Mouse (Mus musculus) gastrocnemius, postnatal 36 days (tissue): ENCODE data around the gene Slc8a3. TPM values are rescaled to one million over a fixed set of nuclear protein-coding genes. Genes with fewer than 3 reads are reported as not detected.

ENCODE experiments used
- DNase-seq, 2 experiments: peaks; one replicate each; pipeline ENCODE4 v3.0.0; 2022
- intact Hi-C: fragments of 180-260 bp; cut with DNase I; formaldehyde crosslinking; loops from one replicate; pipeline ENCODE4 v1.15.1; 2025
- total RNA-seq, 2 experiments: library from RNA; stranded (reverse); gene quantifications; 2 replicates each; pipeline ENCODE4 v1.2.3; 2021

Slc8a3 gene
- total RNA-seq, 2 experiments from 2014 or later = 21.7 to 30.7 TPM

DNA sequence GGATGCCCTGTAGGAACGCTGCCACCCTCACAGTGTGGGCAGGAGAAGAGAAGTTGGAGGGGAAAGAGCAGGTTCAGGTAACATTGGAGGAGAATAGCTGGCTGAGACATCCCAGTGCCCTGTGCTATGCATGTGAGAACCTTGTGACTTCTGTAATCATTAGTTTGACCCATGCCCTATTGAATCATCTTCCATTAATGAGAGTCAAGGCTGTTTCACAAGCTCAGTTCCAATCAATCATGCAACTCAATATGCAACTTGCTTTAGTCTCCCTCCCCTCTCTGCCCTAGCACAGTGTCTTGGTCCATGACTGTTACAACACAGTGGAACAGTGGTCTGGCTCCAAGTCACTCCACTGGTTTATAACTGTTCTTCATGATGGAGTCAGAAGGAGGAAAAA is 143.3 kb downstream of the Slc8a3 start:
- no peak for DNase-seq
- intact Hi-C loops = no loop called here

DNA sequence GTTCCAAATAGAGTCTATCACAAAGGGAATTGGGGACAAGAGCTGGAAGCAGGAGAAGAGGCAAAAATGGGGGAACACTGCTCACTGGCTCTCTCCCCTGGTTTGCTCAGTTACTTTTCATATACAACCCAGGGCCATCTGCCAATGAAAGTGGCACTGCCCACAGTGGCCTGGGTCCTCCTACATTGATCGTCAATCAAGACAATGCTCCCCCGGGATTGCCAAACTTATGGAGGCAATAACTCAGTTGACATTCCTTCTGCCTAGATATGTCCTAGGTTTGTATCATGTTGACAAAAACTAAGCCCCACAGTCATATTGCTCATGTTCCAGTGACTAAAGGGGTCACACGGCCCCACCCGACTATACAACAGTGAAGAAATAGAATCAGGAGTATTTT is 144.0 kb downstream of the Slc8a3 start:
- DNase-seq = no peak
- intact Hi-C loops = no loop called here

DNA sequence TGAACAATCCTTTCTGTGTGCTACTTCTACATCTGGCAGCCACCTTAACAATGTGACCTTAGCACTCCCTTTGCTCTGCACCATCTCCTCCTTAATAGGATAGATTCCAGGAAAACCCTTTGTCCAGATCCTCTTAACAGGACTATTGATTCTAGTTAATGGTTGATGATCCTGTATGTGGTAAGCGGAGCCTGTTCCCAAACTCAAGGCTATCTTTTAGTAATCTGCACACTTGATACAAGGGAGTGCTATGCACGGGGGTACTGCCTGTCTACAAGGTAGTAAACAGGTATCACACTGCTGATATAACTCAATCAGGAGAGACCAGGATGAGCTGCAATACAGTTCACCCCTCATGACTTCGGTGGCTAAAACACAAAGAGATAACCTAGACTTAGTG is 144.6 kb downstream of the Slc8a3 start:
- intact Hi-C loops = no loop called here
- no peak for DNase-seq

DNA sequence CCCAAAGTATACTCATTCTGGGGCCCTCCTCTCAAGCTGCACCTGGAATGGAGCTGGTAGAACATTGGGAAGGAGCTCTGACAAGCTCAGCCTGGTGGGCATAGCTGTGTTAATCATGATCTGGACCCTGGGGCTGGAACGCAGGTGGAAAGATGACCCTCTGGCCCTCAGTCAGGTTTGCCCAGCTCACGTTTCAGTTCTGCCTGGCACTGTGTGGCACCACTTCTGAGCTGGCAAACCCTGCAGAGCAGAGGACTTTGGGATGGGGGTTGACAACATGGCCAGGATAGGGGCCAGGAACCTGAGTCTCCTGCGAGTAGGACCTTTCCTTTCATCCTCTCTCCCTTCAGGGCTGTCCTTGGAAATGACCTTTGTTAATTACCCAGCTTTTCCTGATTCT is 146.3 kb downstream of the Slc8a3 start:
- DNase-seq = no peak
- intact Hi-C loops = no loop called here

DNA sequence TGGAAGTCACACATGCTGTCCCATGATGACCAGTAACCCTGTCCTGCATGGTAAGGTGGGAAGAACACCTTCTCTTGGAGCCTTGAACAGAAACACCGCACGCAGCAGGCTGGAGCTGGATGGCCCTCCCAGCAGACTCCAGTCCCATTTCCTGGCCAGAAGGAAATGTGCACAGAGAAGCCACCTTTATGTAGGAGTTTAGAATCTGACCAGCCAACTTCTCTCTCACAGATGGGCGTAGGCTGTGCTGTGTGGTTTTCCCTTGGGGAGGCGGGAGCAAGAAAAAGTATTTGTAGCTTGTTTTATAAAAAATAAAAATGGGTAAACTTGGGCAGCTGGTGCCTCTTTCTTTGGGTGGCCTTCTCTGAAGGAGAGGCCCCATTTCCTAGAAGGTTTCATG is 146.9 kb downstream of the Slc8a3 start:
- DNase-seq = no peak
- intact Hi-C loops = no loop called here

DNA sequence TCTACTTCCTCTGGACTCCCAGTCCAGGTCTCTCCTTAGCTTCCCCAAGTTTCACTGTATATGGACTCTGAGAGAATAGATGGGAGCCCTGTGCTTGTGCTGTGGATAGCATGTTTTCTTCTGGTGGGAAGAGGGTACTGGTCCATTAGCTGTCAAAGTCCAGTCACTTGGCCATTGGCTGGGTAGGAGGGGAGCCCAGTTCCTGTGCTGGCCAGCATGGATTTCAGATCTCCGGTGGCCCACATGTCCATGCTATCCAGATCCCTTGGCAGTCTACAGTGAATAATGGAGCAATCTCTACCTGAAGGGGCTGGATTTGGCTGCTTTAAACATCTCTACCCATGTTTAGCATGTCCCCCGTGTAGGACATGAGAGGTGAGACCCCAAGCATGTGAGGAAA is 148.0 kb downstream of the Slc8a3 start:
- DNase-seq = no peak
- intact Hi-C loops = no loop called here

DNA sequence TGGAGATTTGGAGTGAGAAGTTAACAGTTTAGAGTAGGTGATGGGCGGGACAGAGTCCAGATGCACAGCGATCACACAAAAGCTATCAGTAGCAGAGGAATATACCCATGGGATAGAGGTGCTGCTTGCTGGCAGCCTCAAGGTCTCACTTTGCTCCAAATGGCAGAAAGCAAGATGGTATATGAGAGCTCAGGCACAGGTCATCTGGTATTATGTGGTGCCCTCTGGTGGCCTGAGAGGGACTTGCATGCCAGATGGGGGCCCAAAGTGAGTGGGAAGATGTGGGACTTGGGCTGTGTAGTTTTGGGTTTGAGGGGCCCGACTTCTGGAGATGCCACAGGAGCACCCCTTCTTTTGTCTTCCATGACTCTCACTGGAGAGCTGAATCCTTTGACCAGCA is 150.9 kb downstream of the Slc8a3 start:
- peak; percentile 26 to 43 for DNase-seq
- intact Hi-C loops = no loop called here

DNA sequence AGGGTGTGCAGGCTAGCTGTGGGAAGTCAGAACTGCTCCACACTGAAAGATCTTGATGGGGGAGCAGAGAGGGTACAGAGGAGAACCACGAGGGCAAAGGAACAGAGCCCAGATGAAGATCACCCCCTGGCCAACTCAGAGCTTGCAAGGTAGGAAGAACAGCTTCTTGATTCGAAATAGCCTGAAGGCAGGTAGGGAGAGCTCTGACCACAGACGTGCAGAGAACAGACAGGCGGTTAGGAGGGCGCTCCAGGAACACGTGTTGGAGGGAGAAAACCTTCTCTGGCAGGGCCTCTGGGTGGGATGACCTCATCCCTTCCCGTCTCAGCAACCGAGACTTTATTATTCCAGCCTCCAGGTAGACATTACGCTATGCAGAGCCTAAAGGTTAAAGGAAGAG is 157.7 kb downstream of the Slc8a3 start:
- intact Hi-C loops = no loop called here
- DNase-seq = no peak

DNA sequence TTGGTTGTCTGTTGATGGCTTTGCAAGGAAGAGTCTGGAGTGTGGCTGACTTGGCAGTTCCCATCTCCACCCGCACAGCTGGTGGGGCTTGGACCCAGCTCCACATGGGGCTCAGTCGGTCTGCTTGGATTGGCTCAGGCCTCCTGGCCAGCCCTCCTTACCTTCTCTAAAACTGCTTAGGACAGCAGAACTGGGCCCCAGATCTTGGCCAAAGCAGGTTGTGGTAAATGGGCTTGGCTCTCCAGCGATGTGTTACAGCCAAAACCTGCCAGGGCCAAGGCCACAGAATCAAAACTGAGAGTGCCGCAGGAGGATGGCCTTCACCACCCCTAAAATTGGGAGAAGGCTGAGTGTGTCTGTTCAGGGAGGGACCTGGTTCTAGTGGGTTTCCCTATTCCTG is 159.1 kb downstream of the Slc8a3 start:
- intact Hi-C loops = no loop called here
- no peak for DNase-seq

DNA sequence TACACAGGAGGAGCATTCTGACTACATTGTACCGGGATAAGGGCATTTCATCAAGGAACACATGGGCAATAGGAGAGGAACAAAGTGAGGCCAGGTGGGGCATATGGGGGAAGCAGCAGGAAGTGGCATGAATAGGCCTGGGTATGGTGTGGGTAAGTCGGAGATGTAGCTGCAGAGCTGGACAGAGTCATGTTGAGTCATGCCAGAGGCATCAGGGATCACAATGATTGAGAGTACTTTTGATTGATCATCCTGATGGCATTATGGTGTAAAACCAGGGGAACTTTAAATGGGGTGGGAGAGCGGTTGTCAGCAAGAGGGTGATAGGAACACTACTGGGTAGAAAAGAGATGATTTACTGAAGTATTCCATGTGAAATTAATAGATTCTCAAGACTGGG is 160.0 kb downstream of the Slc8a3 start:
- intact Hi-C loops = no loop called here
- no peak for DNase-seq

DNA sequence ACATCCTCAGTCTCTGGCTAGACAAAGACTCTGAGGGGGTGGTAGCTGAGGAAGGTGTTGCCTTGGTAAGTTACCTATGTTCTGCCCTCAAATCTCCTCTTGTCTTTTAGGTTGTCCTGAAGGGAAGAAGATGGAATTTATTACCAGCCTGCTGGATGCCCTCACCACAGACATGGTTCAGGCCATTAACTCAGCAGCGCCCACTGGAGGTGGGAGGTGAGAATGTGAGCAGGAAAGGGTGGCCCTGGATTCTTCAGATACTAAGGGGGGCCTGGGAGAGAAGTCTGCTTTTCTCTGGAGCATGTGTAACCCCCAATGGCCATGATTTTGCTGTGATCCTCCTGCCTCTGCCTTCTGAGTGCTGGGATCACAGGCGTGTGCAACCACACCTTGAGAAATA is 162.9 kb downstream of the Slc8a3 start:
- intact Hi-C loops = no loop called here

DNA sequence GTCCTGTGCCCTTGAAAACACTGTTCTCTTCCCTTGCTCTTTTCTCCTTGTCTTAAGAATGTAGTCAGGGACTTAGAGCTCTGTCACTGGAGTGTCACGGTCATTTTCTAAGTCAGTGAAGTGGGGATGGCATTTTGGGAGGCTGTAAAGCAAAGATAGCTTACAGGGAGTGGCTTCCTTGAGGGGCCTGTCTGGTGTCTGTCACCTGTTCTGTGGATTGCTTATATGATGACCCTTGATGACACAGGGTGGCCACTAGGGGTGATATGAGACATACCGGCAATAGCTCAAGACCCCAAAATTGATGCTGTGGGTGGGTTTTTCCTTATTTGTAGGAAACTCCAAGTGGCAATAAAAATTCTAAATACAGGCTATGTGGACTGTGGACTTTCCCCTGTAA is 164.5 kb downstream of the Slc8a3 start:
- intact Hi-C loops = no loop called here
- no peak for DNase-seq

More for the DNA sequence above, 162.9 kb downstream of the Slc8a3 start:
- DNase-seq = no peak

DNA sequence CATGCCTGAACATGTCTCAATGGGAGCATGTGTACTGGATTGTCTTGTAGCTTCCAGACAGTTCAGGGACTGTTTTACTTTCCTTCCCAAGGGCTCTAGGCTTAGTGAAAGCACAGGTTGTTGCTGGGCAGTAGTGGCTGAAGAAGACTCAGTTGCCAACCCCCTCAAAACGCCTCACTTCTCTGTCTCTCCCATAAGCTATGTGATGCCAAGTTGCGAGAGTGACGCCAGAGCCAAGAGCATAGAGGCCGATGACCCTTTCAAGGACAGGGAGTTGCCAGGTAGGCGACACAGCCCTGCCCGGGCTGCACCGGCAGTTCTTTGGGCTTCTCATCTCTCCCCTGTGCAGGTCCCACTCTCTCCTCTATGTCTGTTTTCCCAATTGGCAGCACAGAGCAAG is 164.9 kb downstream of the Slc8a3 start:
- no peak for DNase-seq
- intact Hi-C loops = no loop called here

DNA sequence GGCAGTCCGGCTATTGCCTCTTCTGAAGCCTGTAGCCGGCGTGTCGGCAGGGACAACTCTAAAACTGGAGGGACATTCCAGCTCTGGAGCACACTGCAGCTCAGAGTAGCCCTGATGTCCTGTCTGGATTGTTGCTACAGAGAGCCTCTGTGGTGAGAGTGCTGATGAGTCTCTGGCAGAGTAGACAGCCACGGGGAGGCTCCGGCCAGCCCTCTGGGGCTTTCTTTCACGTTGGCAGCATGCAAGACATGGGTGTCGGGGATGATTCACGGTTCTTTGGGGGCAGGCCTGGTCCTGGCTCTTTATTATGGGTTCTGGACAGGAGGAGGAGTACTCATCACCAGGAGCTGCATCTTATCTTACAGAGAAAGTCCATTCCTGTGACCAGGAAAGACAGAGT is 165.8 kb downstream of the Slc8a3 start:
- DNase-seq = no peak
- intact Hi-C loops = no loop called here

DNA sequence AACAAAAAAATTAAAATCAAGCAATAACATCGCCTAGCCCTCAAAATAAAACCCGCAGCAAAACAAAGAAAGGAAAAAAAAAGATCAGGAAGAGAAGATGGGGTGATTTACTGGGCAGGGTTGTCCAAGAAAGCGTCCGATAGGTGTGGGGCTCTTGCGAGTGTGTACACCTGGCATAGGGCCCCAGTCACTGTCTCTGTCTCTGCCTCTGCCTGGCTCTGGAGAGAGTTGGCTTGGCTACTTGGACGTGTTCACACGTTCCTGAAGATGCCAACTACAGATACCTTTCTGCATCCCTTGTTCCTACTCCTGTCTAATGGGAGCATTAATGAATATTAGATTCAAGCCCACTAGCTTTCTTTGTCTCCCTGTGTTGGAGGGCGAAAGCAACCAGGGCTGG is 166.4 kb downstream of the Slc8a3 start:
- intact Hi-C loops = no loop called here
- DNase-seq = no peak

DNA sequence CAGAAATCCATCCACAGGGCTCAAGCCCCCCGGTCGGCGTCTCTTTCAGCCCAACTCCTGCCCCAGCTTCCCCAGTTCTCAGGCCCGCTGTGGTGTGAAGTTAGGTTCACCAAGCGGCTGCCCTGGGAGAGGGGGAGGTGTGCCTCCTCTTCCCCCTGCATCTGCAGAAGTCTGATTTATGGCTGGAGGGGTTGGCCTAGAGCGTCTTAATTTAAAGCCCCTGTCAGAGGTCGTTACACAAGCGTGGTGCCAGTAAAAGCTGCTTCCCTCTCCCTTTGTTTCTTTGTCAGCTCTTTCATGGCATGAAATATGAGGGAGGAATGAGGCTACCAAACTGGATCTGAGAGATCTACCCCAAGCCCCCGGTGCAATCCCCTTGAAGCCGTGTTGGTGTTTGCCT is 166.9 kb downstream of the Slc8a3 start:
- intact Hi-C loops = no loop called here
- DNase-seq = no peak

DNA sequence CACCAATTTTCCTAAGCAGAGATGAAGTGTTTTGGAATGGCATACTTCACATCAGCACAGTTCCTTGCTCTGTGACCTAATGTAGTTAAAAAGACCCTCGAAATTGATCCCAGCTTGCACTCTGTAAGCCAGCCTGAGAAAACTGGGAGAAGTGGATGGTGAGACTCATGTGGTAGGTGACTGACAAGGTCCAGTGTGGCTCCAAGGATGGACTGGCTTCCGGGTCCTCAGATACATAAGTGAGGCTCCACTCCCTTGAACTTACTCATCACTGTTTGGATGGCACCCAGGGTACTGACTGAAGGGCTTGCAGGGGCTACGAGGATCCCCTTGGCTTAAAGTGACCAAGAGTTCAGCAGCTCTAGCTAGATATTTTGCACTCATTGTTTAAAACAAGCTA is 169.4 kb downstream of the Slc8a3 start:
- intact Hi-C loops = no loop called here
- no peak for DNase-seq

DNA sequence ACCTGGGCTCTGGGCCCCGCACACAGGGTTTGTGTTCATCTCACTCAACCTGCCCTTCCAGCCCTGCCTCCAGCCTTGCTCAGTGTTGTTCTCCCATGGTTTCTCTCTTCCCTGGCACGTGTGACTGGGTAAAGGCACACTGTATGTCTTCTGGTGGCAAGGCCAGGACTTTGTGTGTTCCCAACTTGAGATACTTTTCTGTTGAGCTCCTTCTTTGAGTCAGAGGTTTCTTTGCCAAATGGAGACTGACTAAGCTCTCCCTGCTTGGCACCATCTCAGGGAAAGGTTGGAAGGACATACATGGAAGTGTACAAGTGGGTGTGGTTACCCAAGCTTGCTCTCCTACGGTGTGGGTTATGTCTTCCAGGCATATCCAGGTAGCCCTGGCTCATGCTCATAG is 169.8 kb downstream of the Slc8a3 start:
- intact Hi-C loops = no loop called here
- DNase-seq = no peak

DNA sequence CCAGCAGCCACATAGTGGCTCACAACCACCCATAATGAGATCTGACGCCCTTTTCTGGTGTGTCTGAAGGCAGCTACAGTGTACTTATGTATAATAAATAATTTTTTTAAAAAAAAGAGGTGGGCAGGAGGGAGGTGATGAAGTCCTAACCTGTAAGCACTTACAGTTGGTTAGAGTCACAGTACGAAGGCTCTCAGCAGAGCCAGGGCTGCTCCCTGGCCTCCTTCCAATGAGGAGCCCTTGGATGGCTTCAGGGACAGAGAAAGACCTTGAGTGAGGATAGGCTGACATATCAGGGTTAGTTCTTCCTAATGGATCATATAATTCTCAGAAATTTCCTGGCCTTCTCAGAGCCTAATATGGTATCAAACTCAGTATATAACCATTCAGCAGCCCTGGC is 171.7 kb downstream of the Slc8a3 start:
- DNase-seq = no peak
- intact Hi-C loops = no loop called here

DNA sequence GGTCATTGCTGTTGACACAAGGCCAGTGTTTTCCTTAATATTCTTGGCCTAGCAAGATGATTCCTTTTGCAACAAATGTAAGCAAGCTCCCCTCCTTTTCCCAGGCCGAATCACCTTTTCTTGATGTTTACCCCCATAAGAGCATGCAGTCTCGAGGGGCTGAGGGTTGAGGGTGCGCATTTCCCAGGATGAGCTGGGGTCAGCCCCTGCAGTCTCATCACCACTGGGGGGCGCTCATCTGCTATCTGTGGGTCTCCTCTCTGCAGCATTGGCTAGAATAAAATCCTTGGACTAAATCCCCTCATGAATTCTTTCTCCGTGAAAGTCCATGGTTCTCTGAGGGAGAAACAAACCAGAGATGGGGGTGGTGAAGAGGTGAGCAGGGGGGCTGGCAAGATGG is 172.1 kb downstream of the Slc8a3 start:
- intact Hi-C loops = no loop called here
- no peak for DNase-seq

DNA sequence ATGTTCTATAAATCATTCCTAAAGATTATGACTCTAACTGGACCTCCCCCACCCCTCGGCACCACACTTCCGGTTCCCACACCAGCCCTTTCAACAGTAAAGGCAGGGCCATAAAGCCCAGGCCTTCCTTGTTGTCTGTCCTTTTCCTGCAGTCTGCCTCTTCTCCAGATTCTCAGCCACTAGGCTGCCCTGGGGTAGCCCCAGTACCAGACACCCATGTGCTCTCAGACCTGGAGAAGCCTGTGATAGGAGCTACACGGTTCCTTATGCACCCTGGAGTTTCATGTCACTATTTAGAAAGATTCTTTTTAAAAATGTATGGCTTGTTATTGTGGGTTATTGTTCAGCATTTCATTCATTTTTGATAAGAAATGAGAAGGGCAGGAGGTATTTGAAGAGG is 172.6 kb downstream of the Slc8a3 start:
- DNase-seq = no peak
- intact Hi-C loops = no loop called here

DNA sequence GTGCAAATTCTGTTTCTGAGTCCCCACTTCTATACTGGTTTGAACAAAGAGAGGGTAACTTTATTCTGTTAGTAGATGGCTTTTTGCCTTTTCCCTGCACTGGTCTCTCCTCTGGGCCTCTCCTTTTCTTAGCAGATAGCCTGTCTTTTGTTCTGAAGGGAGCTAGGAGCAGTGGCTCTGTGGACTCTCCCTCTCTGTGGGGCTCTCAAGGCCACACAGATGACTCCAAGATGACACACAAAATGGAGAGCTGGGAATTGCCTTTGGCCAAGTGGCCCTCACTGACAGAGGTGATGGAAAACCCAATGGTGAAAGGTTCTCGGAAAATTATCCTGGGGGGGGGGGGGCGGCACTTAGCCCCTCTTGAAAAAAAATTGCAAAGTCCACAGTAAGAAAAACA is 173.0 kb downstream of the Slc8a3 start:
- DNase-seq = no peak
- intact Hi-C loops = no loop called here

DNA sequence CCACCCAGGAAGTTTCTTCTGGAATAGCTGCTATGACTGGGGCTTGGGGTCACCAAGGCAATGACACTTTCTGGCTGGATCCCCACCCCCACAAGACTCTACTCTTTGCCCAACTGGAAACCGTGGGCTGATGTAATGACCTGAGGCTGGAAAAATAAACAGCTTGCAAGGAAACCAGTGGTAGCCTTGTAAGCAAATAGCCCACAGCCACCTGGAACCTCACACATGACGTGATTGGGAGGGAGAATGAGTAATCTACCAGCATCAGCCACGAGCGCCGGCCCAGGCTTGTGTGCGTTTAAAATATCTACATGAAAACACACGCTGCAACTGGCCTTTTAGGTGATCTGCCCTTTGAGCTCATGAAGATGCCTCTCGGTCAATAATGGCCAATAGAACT is 176.1 kb downstream of the Slc8a3 start:
- no peak for DNase-seq
- intact Hi-C loops = no loop called here

DNA sequence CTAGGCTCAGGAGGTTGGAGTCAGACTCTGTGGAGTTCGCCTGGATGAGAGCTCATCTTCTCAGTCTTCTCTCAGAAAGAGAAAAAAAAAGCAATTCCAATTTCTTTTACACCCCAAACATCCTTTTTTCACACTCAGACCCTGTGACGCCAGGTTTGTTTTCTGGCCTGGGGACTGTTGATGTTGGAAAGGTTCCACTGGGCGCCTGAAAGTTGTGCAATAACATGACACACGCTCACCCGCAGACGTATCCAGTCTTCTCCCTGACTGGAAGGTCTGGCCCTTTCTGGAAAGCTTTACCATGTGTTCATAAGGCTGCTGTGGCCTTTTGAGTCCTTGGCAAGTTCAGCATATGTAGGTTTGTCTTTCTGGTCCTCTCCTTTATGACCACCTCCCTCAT is 177.3 kb downstream of the Slc8a3 start:
- intact Hi-C loops = no loop called here
- no peak for DNase-seq
